Mouse (Mus musculus): ENCODE measurements around the gene Mllt3.

The Mllt3 gene

DNA sequence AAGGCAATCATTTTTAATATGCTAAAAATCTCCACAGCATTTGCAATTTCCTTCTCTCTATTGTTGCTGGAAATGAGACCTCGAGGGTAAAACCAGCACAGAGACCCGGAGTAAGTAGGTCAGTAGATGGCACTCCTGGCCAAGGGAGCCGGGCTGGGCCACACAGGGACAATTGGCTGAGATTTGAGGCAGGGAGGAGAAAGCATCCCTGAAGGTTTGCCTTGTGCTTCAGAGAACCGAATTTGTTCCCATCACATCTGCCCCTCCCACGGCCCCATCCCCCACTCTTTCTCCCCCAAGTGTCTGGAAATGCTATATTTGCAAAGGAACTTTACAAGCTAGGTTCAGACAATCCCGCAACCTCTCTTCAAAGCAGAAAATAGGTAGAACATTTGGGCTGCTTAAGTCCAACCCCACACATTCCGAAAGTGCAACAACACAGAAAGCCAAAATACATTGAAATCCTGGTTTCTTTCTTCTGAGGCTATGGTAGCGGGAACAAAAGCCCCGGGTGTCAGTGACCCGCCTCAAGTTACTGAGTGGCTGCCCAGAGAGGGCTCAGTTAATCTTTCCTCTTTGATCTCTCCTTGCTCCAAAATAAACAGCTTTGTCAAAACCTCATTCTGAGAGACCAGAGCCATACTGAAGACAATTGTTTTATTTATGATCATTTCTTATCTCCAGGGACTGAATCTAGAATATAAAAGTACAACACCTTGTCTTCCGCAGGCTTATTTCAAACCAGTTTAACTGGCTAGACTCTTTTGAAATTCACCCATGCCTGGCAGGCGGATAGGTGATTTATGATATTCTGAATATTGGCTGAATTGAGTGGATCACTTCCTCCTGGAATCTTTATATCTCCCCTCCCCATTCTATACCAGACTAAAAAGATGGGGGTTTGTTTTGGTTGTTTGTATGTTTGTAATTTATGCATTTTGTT is 247.8 kb downstream of the Mllt3 start:
- in situ Hi-C loops (cut with MboI, MseI), result loop anchor here (5.0 to 25.0 kb wide), 2 partner anchors 562 to 752 kb away; no protein-coding TSS in a partner anchor

- in situ Hi-C loops (cut with MboI, MseI), result loop anchor here (25.0 kb wide), 1 partner anchor 753 kb away; no protein-coding TSS in a partner anchor
Measured at GRCm38 (mm10) chr4:87783809-87784208, 249.4 kb downstream of the Mllt3 start.

DNA sequence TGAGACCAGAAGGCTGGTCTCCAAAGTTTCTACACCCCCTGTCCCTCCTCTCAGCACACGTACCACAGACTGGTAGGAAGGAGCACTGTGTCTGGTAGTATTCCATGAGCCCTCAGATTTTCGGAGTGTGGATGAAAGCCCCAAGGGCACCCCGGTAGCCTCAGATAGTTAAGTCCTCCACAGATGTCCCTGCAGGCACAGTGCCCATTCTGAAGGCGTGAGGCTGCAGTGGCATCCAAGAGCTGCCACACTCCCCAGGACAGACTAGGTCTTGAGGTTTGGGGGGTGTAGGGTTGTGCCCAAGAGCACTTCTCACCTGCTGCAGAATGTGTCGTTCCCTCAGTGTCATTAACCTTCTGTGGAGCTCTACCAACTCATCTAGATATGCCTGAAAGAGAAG is 251.2 kb downstream of the Mllt3 start:
- in situ Hi-C loops (cut with MboI, MseI), result loop anchor here (25.0 kb wide), 1 partner anchor 755 kb away; no protein-coding TSS in a partner anchor

GRCm38 (mm10) chr4:87775721-87776120 is 257.4 kb downstream of the Mllt3 start:
- in situ Hi-C loops (cut with MboI, MseI), result loop anchor here (25.0 kb wide), 1 partner anchor 762 kb away; no protein-coding TSS in a partner anchor

GRCm38 (mm10) chr4:87774515-87774914 is 258.6 kb downstream of the Mllt3 start:
- in situ Hi-C loops (cut with MboI, MseI), result no loop called here

GRCm38 (mm10) chr4:87767711-87768561 is 265.2 kb downstream of the Mllt3 start:
- in situ Hi-C loops (cut with MboI, MseI), result no loop called here

GRCm38 (mm10) chr4:87765729-87766128 is 267.4 kb downstream of the Mllt3 start:
- in situ Hi-C loops (cut with MboI, MseI), result no loop called here

DNA sequence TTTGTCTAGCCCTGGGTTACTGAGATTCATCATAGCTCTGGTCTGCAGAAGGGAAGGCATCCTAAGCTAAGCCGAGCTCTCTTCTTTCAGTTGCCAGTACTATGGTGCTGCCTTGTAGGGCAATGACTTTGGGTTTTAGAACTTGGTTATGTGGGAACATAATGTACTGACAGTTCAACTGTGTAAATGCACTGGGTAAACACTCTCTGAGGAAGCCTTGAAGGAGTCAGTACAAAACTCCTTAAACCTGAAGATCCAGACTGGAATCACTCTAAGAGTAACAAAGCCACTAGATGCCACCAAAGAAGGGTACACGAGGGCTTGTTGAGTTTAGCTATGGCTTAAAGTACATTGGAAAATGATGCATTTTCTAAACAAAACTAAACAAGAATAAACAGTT is 272.1 kb downstream of the Mllt3 start:
- in situ Hi-C loops (cut with MboI, MseI), result no loop called here

- in situ Hi-C loops (cut with MboI, MseI), result no loop called here
Measured at GRCm38 (mm10) chr4:87760297-87760696, 272.9 kb downstream of the Mllt3 start.

- in situ Hi-C loops (cut with MboI, MseI), result no loop called here
Measured at GRCm38 (mm10) chr4:87759625-87760024, 273.5 kb downstream of the Mllt3 start.

- in situ Hi-C loops (cut with MboI, MseI), result no loop called here
Measured at GRCm38 (mm10) chr4:87759110-87759509, 274.1 kb downstream of the Mllt3 start.

DNA sequence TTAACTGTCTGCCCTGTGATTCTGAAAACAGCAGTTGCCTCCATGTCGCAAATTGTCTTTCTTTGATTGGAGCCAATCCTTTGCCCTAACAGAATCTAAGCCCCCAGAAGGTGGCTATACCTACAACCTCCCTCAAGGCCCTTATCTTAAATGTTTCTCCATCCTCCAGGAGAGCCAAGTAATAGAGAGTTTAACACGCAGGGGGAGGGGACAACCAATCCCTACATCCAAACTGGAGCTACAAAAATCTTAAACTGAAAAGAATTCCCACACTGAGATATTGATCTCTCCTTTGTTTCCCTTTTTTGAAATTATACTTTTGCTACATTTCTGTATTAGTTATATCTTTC is 281.7 kb downstream of the Mllt3 start:
- in situ Hi-C loops (cut with MboI, MseI), result no loop called here

DNA sequence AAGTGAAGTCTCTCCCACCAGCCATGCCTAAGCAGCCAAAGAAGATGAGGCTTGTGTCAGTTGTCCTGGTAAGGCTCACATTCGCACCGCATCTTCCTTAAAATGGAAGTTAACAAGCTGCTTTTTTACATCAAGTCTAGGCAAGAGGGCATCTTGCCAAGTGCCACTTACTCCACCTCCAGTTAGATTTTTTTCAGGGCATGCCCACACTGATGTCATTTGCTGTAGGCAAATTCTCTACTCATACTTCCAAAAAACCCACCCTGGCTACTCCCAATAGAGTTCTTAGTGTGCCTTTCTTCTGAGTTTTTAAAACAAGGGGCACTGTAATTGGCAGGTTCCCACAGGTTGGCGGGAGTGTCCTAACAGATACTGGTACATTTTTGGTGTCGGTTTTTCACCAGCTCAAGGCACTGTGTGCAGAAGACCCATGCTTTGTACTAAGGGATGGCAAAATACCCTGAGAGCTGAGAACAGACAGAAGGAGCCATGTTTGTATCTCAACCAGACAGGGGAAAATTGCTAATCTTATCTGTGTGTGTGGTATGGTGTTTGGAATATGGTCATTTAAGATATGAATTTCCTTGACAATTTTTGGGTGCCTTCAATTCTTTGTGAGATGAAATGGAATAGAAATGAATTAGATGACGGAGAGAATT is 282.2 kb downstream of the Mllt3 start:
- in situ Hi-C loops (cut with MboI, MseI), result no loop called here

DNA sequence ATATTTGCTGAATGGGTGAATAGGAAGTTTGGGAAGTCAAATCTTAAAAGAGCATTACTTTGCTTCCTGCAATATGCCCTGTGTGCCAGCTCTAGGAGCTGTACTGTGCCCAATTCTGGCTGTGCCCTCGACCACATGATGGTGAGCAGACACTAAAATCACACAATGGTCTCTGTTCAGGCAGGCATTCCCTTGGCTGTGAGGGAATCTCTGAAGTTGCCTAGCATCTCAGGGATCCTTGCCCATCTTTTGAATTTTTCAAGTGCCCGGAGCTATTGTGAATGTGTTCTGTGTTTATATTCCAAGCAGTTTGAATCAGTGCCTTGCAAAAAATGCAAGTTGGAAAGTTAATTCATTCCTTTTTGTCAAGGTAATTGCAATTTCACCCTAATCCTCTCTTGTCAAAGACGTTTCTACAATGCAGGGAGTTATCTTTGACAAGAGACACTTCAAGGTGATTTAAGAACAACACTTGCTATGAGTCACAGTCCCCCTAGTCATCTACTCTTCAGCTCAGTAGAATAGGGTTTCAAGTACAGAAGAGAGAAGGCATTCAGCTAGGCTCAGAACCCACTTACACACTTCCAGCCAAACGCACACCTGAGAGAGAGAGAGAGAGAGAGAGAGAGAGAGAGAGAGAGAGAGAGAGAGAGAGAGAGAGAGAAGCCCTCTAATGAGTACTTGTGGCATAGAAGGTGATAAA is 283.5 kb downstream of the Mllt3 start:
- in situ Hi-C loops (cut with MboI, MseI), result no loop called here

- in situ Hi-C loops (cut with MboI, MseI), result no loop called here
Measured at GRCm38 (mm10) chr4:87745016-87745645, 288.0 kb downstream of the Mllt3 start.

DNA sequence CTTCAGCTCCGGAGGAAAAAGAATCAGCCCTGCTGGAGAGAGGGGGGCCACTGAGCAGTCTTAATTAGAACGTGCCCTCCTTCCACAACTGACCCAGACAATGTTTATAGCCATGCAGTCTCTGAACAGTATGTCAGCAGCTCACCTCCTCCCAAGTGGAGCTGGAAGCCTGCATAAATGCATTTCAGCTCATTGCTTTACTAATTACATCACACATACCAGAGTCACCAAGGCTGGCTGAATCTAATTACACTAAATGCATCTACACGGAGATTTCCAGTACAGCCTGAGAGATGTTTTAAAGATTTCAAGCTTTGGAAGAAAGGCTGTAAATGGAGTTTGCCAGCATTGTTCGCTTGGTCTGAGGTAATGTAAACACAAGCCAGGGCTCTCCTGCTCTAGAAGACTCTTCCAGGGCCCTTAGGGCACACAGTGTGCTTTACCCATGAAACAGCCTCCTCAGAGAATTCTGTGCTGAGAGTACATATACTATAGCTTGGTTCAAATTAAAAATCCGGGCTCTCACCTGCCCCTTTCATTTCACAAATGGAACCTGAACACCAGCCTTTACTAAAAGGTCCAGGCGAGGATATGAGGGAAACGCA is 293.5 kb downstream of the Mllt3 start:
- in situ Hi-C loops (cut with MboI, MseI), result no loop called here

DNA sequence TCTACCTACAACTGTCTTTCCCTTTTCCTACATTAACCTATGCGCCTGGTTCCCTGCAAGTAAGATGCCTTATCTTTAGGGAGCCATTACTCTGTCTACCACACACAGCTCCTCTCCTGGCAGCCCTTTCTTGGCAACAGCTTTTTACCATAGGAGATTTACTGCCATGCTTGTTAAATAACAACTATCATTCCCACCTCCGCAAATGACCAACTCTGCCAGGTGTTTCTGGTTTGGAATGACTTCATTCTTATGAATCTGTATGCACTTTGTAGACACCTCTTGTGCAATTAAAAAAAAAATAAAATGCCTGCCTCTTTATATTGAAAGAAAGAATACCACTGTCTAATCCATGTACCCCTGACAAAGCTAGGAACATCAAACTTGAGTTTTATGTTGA is 294.1 kb downstream of the Mllt3 start:
- in situ Hi-C loops (cut with MboI, MseI), result no loop called here

DNA sequence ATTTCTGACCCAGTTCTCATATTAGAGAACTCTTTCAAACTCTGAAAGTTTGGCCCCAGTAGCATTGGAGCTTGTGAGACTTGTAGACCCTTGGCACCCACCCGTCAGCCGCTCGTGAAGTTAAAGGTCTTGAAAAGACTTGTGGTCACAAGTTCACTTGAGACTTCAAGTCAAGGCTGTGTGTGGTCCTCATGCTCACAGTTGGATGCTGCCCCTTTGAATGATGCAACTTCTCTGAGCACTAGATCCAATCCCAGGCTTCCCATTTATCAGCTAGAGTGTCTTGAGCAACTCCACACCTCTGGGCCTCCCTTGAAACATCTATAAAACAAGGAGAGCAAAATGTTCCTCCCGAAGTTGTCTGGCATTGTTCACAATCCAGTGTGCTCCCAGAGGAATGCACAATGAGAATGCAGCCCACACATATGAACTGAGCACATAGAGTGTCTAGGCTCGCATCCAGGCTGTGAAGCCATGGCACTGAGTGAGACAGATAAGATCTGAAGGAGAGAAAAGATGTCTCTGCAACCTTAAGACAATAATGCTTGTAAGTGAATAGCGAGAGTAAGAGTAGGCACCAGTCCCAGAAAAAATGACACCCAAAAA is 295.9 kb downstream of the Mllt3 start:
- in situ Hi-C loops (cut with MboI, MseI), result no loop called here

GRCm38 (mm10) chr4:87736779-87737178 is 296.4 kb downstream of the Mllt3 start:
- in situ Hi-C loops (cut with MboI, MseI), result no loop called here

All from regulatory T cell (primary cell).